In genomic region chr4:65481632-65482031, GRCm38 (mm10) we compare ENCODE assay signal across 12 mouse cellular contexts.
DNase-seq lines count a peak whose midpoint lies in the region; ATAC-seq and TF ChIP-seq lines count a peak whose summit lies in the region.
"Had no signal": no experiment of that assay in that cellular context is flagged by ENCODE, and none has a peak within 500 bp of the region (broad histone marks: within the 10 kb centered on the region; RNA-seq: fewer than 3 reads in every experiment).

No protein-coding gene starts in this region.

- H3K9me3 ChIP-seq in lung, embryonic 14.5 days (ENCODE audit: low read depth, low read length) = no peaks in the 10 kb centered on the region
- no peaks in the 10 kb centered on the region for H3K9me3 ChIP-seq in heart, postnatal 0 days (replicated peaks; ENCODE audit: control insufficient read depth, low read length)

- no peak for TF ChIP-seq POLR2A in lung, adult 2 months (IDR thresholded peaks at IDR 0.05; ENCODE audit: borderline replicate concordance, extremely low read depth, low read depth, low read length)

- DNase-seq in lung, embryonic 14.5 days = peak; percentile 32
- DNase-seq in lung, adult 2 months = no peak
- peak; percentile 29 for DNase-seq in brain, adult 2 months (ENCODE audit: low read depth, low spot score)
- no peak for DNase-seq in heart, postnatal 0 days (ENCODE audit: low spot score)
- DNase-seq in skeletal muscle tissue, adult 2 months (ENCODE audit: low read depth, low spot score) = peak; percentile 43
- no peak for DNase-seq in thymus, postnatal 10 days (ENCODE audit: low spot score in 2 of 2)
- DNase-seq in embryo, embryonic 11 days = no peak
- DNase-seq: cerebellum, adult 18-20 months; kidney, adult 18-20 months; layer of hippocampus, postnatal 36 days had no signal

- no peaks in the 10 kb centered on the region for H3K4me1 ChIP-seq in lung, embryonic 14.5 days (ENCODE audit: insufficient read depth)
- H3K4me1 ChIP-seq in lung, adult 2 months (ENCODE audit: control insufficient read depth, insufficient read depth, low read length) = no peaks in the 10 kb centered on the region
- no peaks in the 10 kb centered on the region for H3K4me1 ChIP-seq in heart, postnatal 0 days (ENCODE audit: control insufficient read depth, insufficient read depth)

- no peak overlapping the region for H3K4me3 ChIP-seq in lung, embryonic 14.5 days (ENCODE audit: low read depth, low read length)
- H3K4me3 ChIP-seq in lung, adult 2 months (replicated peaks; ENCODE audit: extremely low read depth, low read depth, low read length) = no peak overlapping the region
- no peak overlapping the region for H3K4me3 ChIP-seq in heart, postnatal 0 days (ENCODE audit: low read depth, low read length)

- no peaks in the 10 kb centered on the region for H3K27me3 ChIP-seq in lung, embryonic 14.5 days (ENCODE audit: insufficient read depth, low read length)
- no peaks in the 10 kb centered on the region for H3K27me3 ChIP-seq in heart, postnatal 0 days (ENCODE audit: control insufficient read depth, insufficient read depth, low read length)

- H3K4me2 ChIP-seq in lung, embryonic 14.5 days = no peak overlapping the region
- no peak overlapping the region for H3K4me2 ChIP-seq in heart, postnatal 0 days (ENCODE audit: low read depth, low read length)
- H3K4me2 ChIP-seq: liver, embryonic 11.5 days had no signal

- no peak for TF ChIP-seq EP300 in heart, postnatal 0 days (IDR thresholded peaks at IDR 0.05; ENCODE audit: low read depth)

- peak; percentile 21; the same call in 1 of the 2 replicates for ATAC-seq in lung, embryonic 14.5 days (ENCODE audit: insufficient read depth)
- ATAC-seq in heart, postnatal 0 days (ENCODE audit: insufficient read depth, low read depth) = peak; percentile 49
- no peak for ATAC-seq in inflammation-experienced regulatory T-cells, adult 6 months

- H3K36me3 ChIP-seq in lung, embryonic 14.5 days (ENCODE audit: insufficient read depth) = no peaks in the 10 kb centered on the region
- no peaks in the 10 kb centered on the region for H3K36me3 ChIP-seq in heart, postnatal 0 days (replicated peaks; ENCODE audit: control insufficient read depth, insufficient read depth, low read length)

- 59% methylated on average over 5 of the region's 5 CpGs for WGBS in lung, embryonic 14.5 days
- 66% methylated on average over 5 of the region's 5 CpGs for WGBS in lung, adult 2 months
- 52% methylated on average over 5 of the region's 5 CpGs for WGBS in heart, postnatal 0 days

- H3K27ac ChIP-seq in lung, embryonic 14.5 days (ENCODE audit: low read depth) = no peak overlapping the region
- no peak overlapping the region for H3K27ac ChIP-seq in heart, postnatal 0 days (ENCODE audit: low read depth)

- no peak for TF ChIP-seq CTCF in lung, embryonic 14.5 days (IDR thresholded peaks at IDR 0.05; ENCODE audit: low read depth)
- no peak for TF ChIP-seq CTCF in lung, adult 2 months (IDR thresholded peaks at IDR 0.05; ENCODE audit: insufficient read depth, low read length)
- no peak for TF ChIP-seq CTCF in heart, postnatal 0 days (IDR thresholded peaks at IDR 0.05; ENCODE audit: low read depth)

- no peak overlapping the region for H3K9ac ChIP-seq in lung, embryonic 14.5 days
- no peak overlapping the region for H3K9ac ChIP-seq in heart, postnatal 0 days (replicated peaks; ENCODE audit: low read depth, low read length)

Comparison
In these comparisons a context has a peak if more than half of its experiments do, and no peak if none do; other contexts are left out.
1. DNase-seq: peak in lung, embryonic 14.5 days (single experiment), brain, adult 2 months (single experiment) and skeletal muscle tissue, adult 2 months (single experiment); none in lung, adult 2 months (single experiment), heart, postnatal 0 days (single experiment), thymus, postnatal 10 days (0 of 2) and embryo, embryonic 11 days (single experiment).